In genomic region chr8:83178228-83178742, GRCm38 (mm10) we compare ENCODE assay signal across 8 mouse cellular contexts. TPM values are rescaled to one million over a fixed set of nuclear protein-coding genes. Genes with fewer than 3 reads are reported as not detected.
A peak's percentile ranks its signal among the peaks of the same experiment; 100 is the strongest.
DNase-seq lines count a peak whose midpoint lies in the region; ATAC-seq and TF ChIP-seq lines count a peak whose summit lies in the region.

No protein-coding gene starts in this region.

- TF ChIP-seq CTCF in bone marrow, adult 2 months (IDR thresholded peaks at IDR 0.05; ENCODE audit: control insufficient read depth, insufficient read depth, low read length) = peak; percentile 34; the same call in 1 of the 2 replicates

- 23% methylated on average over 9 of the region's 9 CpGs for WGBS in bone marrow, adult 2 months
- 9% methylated on average over 9 of the region's 9 CpGs for WGBS in liver, embryonic 15.5 days (ENCODE audit: insufficient replicate concordance)

- no peak overlapping the region for H3K9ac ChIP-seq in liver, embryonic 15.5 days

- 0 out of 2 replicates have a peak, but pooled peaks cover 3% of the 10 kb centered on the region for H3K27me3 ChIP-seq in liver, embryonic 15.5 days
- no peaks in the 10 kb centered on the region for H3K27me3 ChIP-seq in splenic B cell, adult 2 months (ENCODE audit: control insufficient read depth, insufficient read depth, low read length, poor library complexity, severe bottlenecking)

- TF ChIP-seq POLR2A in bone marrow, adult 2 months (IDR thresholded peaks at IDR 0.05; ENCODE audit: borderline replicate concordance, control insufficient read depth, low read depth, low read length) = no peak

- peak overlapping the region; percentile 30; the same call in 1 of the 2 replicates for H3K4me2 ChIP-seq in liver, embryonic 15.5 days

- no peaks in the 10 kb centered on the region for H3K4me1 ChIP-seq in bone marrow, adult 2 months (ENCODE audit: control insufficient read depth, insufficient read depth, low read length)
- H3K4me1 ChIP-seq in liver, embryonic 15.5 days (replicated peaks) = 0 out of 2 replicates have a peak, but pooled peaks cover 10% of the 10 kb centered on the region

- no peak overlapping the region for H3K4me3 ChIP-seq in bone marrow, adult 2 months (replicated peaks; ENCODE audit: control insufficient read depth, low read depth, low read length)
- no peak overlapping the region for H3K4me3 ChIP-seq in liver, embryonic 15.5 days (replicated peaks)

- no peaks in the 10 kb centered on the region for H3K9me3 ChIP-seq in liver, embryonic 15.5 days (replicated peaks)

- H3K36me3 ChIP-seq in liver, embryonic 15.5 days (replicated peaks) = no peaks in the 10 kb centered on the region
- no peaks in the 10 kb centered on the region; the same call in 1 of the 2 replicates for H3K36me3 ChIP-seq in splenic B cell, adult 2 months (ENCODE audit: control insufficient read depth, insufficient read depth, low read length, poor library complexity, severe bottlenecking)

- peak; percentile 48 to 67; a peak in 3 of 4 replicates for ATAC-seq in hematopoietic stem cell, adult 5-6 weeks (replicated peaks in 1 of 2; ENCODE audit: insufficient read depth in 1 of 2, low FRiP score in 2 of 2, low TSS enrichment in 1 of 2, low read depth in 1 of 2, poor library complexity in 2 of 2, severe bottlenecking in 2 of 2)
- ATAC-seq in liver, embryonic 15.5 days (ENCODE audit: insufficient read depth) = no peak
- ATAC-seq in activated CD4-positive, CD25-positive, alpha-beta regulatory T cell, adult 4 months = no peak

- no peak overlapping the region for H3K27ac ChIP-seq in bone marrow, adult 2 months (ENCODE audit: control insufficient read depth, insufficient read depth, low read depth, low read length, poor library complexity)
- H3K27ac ChIP-seq in liver, embryonic 15.5 days (replicated peaks) = no peak overlapping the region

- DNase-seq in cerebellum, adult 9-10 months = peak; percentile 18
- DNase-seq in cerebellum, adult 18-20 months = no peak
- peak; percentile 66 for DNase-seq in splenic B cell, adult 2 months (ENCODE audit: low read depth, low spot score)
- no peak for DNase-seq in right cerebral cortex, postnatal 4 days

RNA-seq across cellular contexts. Expression of gene Gm10645, which starts 12.3 kb away (rescaled TPM):
- not detected in 2 replicates for polyA plus RNA-seq in bone marrow, adult 2 months (2011; ENCODE audit: insufficient read depth, insufficient read length, low replicate concordance, missing spikeins)
- 0.56 and 2.2 TPM in 2 replicates for total RNA-seq in hematopoietic stem cell, adult 5-6 weeks (2017)
- 0.15 and 0.29 TPM in 2 replicates for polyA plus RNA-seq in liver, embryonic 15.5 days (2015; fragmentation: Nextera tagmentation; extraction: Ambion mirVana)
- not detected for polyA plus RNA-seq in activated CD4-positive, CD25-positive, alpha-beta regulatory T cell, adult 4 months (2017; shearing (Covaris generic))

RNA-seq across cellular contexts. Expression of gene Tbc1d9, which starts 13.1 kb away (rescaled TPM):
- polyA plus RNA-seq in bone marrow, adult 2 months (2011; ENCODE audit: insufficient read depth, insufficient read length, low replicate concordance, missing spikeins) = 2.2 and 3.6 TPM in 2 replicates
- 7.6 and 16.9 TPM in 2 replicates for total RNA-seq in hematopoietic stem cell, adult 5-6 weeks (2017)
- 0.40 and 0.53 TPM in 2 replicates for polyA plus RNA-seq in liver, embryonic 15.5 days (2015; fragmentation: Nextera tagmentation; extraction: Ambion mirVana)
- polyA plus RNA-seq in activated CD4-positive, CD25-positive, alpha-beta regulatory T cell, adult 4 months (2017; shearing (Covaris generic)) = under 1 TPM in 1 of 2 experiments, not detected in 1; 0.23 TPM

Comparison
In these comparisons a context has a peak if more than half of its experiments do, and no peak if none do; other contexts are left out.
1. DNase-seq: peak in cerebellum, adult 9-10 months (single experiment) and splenic B cell, adult 2 months (single experiment); none in cerebellum, adult 18-20 months (0 of 2) and right cerebral cortex, postnatal 4 days (single experiment).
2. ATAC-seq: peak in hematopoietic stem cell, adult 5-6 weeks (2 of 2); none in liver, embryonic 15.5 days (single experiment) and activated CD4-positive, CD25-positive, alpha-beta regulatory T cell, adult 4 months (single experiment).